Mouse (Mus musculus): Measurements from ENCODE around the gene Mum1l1. TPM values are rescaled to one million over a fixed set of nuclear protein-coding genes. Genes with fewer than 3 reads are reported as not detected.

The Mum1l1 gene
- total and polyA plus RNA-seq, 3 experiments: 3.9 to 15.0 (median 4.4) TPM

- Histone ChIP-seq H3K79me2 (replicated peaks; ENCODE audit: control insufficient read depth, extremely low read depth, insufficient read depth, poor library complexity, severe bottlenecking) (no peaks in the 10 kb centered on the region), H3K27me3 (replicated peaks) (no peaks in the 10 kb centered on the region), H3K4me2 (ENCODE audit: insufficient read depth, low read depth, poor library complexity, severe bottlenecking) (no peak overlapping the region), H3K4me1 (ENCODE audit: control insufficient read depth in 1 of 2, insufficient read depth in 2 of 2) (peaks cover 0 to 4% of the 10 kb centered on the region in 2 experiments; a peak in 1 of 4 replicates), H3K4me3 (replicated peaks in 1 of 3; ENCODE audit: low read depth in 2 of 3, low read length in 2 of 3, poor library complexity in 1 of 3) (no peak overlapping the region), H3K9me3 (replicated peaks; ENCODE audit: low read length) (no peaks in the 10 kb centered on the region), H3K9ac (ENCODE audit: insufficient read depth, low read depth) (no peak overlapping the region), H3K27ac (ENCODE audit: insufficient read depth, low read depth) (no peak overlapping the region), H3K36me3 (replicated peaks in 1 of 2; ENCODE audit: control insufficient read depth in 1 of 2, insufficient read depth in 1 of 2, low read length in 1 of 2) (no peaks in the 10 kb centered on the region)
- dilution Hi-C loops (cut with MboI; ENCODE audit: extremely low pct_ligation_motif_present, extremely low pct_unique_long_range_greater_than_20kb, low sequenced_read_pairs) (no loop called here), in situ Hi-C loops (cut with MboI; ENCODE audit: low pct_ligation_motif_present, low pct_unique_long_range_greater_than_20kb, low sequenced_read_pairs) (no loop called here)
- TF ChIP-seq E2F4 (IDR thresholded peaks at IDR 0.05; ENCODE audit: insufficient replicate concordance, low read depth, low read length) (no peak), CHD1 (IDR thresholded peaks at IDR 0.05; ENCODE audit: low read depth, low read length) (no peak), NRF1 (IDR thresholded peaks at IDR 0.05; ENCODE audit: low read depth, low read length) (no peak), ZKSCAN1 (IDR thresholded peaks at IDR 0.05; ENCODE audit: borderline replicate concordance, low read depth, low read length) (no peak), ZC3H11A (IDR thresholded peaks at IDR 0.05; ENCODE audit: low read depth, low read length) (no peak), TBP (conservative IDR thresholded peaks at IDR 0.05; ENCODE audit: low read depth, low read length) (no peak), CHD2 (IDR thresholded peaks at IDR 0.05; ENCODE audit: low read length) (no peak), SIN3A (IDR thresholded peaks at IDR 0.05; ENCODE audit: low read length) (no peak), RAD21 (IDR thresholded peaks at IDR 0.05; ENCODE audit: low read depth, low read length) (no peak), EP300 (IDR thresholded peaks at IDR 0.05; ENCODE audit: low read length) (no peak)
- DNase-seq (ENCODE audit: extremely low read depth): no peak
These were observed 4.9 kb downstream of the Mum1l1 start for GRCm38 (mm10) chrX:139214765-139215164.

GRCm38 (mm10) chrX:139216409-139216808, 6.6 kb downstream of the Mum1l1 start:
- no peak for DNase-seq (ENCODE audit: extremely low read depth)
- no peak overlapping the region for H3K4me2 ChIP-seq (ENCODE audit: insufficient read depth, low read depth, poor library complexity, severe bottlenecking)
- dilution Hi-C loops (cut with MboI; ENCODE audit: extremely low pct_ligation_motif_present, extremely low pct_unique_long_range_greater_than_20kb, low sequenced_read_pairs): no loop called here

GRCm38 (mm10) chrX:139216991-139217593, 7.2 kb downstream of the Mum1l1 start:
- Histone ChIP-seq H3K4me3 (replicated peaks in 1 of 3; ENCODE audit: low read depth in 2 of 3, low read length in 2 of 3, poor library complexity in 1 of 3) (peak overlapping the region in 2 of 3 experiments; percentile 45 to 49), H3K9ac (ENCODE audit: insufficient read depth, low read depth) (no peak overlapping the region), H3K36me3 (replicated peaks in 1 of 2; ENCODE audit: control insufficient read depth in 1 of 2, insufficient read depth in 1 of 2, low read length in 1 of 2) (no peaks in the 10 kb centered on the region), H3K4me2 (ENCODE audit: insufficient read depth, low read depth, poor library complexity, severe bottlenecking) (no peak overlapping the region), H3K27ac (ENCODE audit: insufficient read depth, low read depth) (no peak overlapping the region), H3K79me2 (replicated peaks; ENCODE audit: control insufficient read depth, extremely low read depth, insufficient read depth, poor library complexity, severe bottlenecking) (no peaks in the 10 kb centered on the region), H3K27me3 (replicated peaks) (no peaks in the 10 kb centered on the region), H3K9me3 (replicated peaks; ENCODE audit: low read length) (no peaks in the 10 kb centered on the region), H3K4me1 (ENCODE audit: control insufficient read depth in 1 of 2, insufficient read depth in 2 of 2) (peaks cover 0 to 25% of the 10 kb centered on the region in 2 experiments; a peak in 1 of 4 replicates)
- in situ Hi-C loops (cut with MboI; ENCODE audit: low pct_ligation_motif_present, low pct_unique_long_range_greater_than_20kb, low sequenced_read_pairs) (no loop called here), dilution Hi-C loops (cut with MboI; ENCODE audit: extremely low pct_ligation_motif_present, extremely low pct_unique_long_range_greater_than_20kb, low sequenced_read_pairs) (no loop called here)
- peak; percentile 43 for DNase-seq (ENCODE audit: extremely low read depth)
- TF ChIP-seq KAT2A (IDR thresholded peaks at IDR 0.05; ENCODE audit: insufficient replicate concordance, low read length) (no peak), ZNF384 (IDR thresholded peaks at IDR 0.05; ENCODE audit: low read depth, low read length) (no peak), RCOR1 (conservative IDR thresholded peaks at IDR 0.05; ENCODE audit: low read depth, low read length) (no peak), TBP (conservative IDR thresholded peaks at IDR 0.05; ENCODE audit: low read depth, low read length) (no peak), USF2 (conservative IDR thresholded peaks at IDR 0.05; ENCODE audit: low read depth, low read length) (no peak)

More at GRCm38 (mm10) chrX:139216409-139216808, 6.6 kb downstream of the Mum1l1 start:
- no peaks in the 10 kb centered on the region for H3K36me3 ChIP-seq (replicated peaks in 1 of 2; ENCODE audit: control insufficient read depth in 1 of 2, insufficient read depth in 1 of 2, low read length in 1 of 2)
- TF ChIP-seq JUN (IDR thresholded peaks at IDR 0.05; ENCODE audit: insufficient read depth, low read depth, low read length) (no peak), JUND (conservative IDR thresholded peaks at IDR 0.05; ENCODE audit: low read depth, low read length) (no peak), POLR2AphosphoS2 (IDR thresholded peaks at IDR 0.05; ENCODE audit: low read depth, low read length) (no peak), MYC (IDR thresholded peaks at IDR 0.05; ENCODE audit: low read depth, low read length) (no peak), ZC3H11A (IDR thresholded peaks at IDR 0.05; ENCODE audit: low read depth, low read length) (no peak), MXI1 (IDR thresholded peaks at IDR 0.05; ENCODE audit: low read depth, low read length) (no peak), MAFK (IDR thresholded peaks at IDR 0.05; ENCODE audit: insufficient replicate concordance, low read length) (no peak), BHLHE40 (IDR thresholded peaks at IDR 0.05; ENCODE audit: low read depth, low read length) (no peak)
- H3K9me3 ChIP-seq (replicated peaks; ENCODE audit: low read length): no peaks in the 10 kb centered on the region
- in situ Hi-C loops (cut with MboI; ENCODE audit: low pct_ligation_motif_present, low pct_unique_long_range_greater_than_20kb, low sequenced_read_pairs): no loop called here
- H3K79me2 ChIP-seq (replicated peaks; ENCODE audit: control insufficient read depth, extremely low read depth, insufficient read depth, poor library complexity, severe bottlenecking): no peaks in the 10 kb centered on the region
- H3K27me3 ChIP-seq (replicated peaks): no peaks in the 10 kb centered on the region
- no peak overlapping the region for H3K9ac ChIP-seq (ENCODE audit: insufficient read depth, low read depth)
- H3K4me3 ChIP-seq (replicated peaks in 1 of 3; ENCODE audit: low read depth in 2 of 3, low read length in 2 of 3, poor library complexity in 1 of 3): no peak overlapping the region
- H3K4me1 ChIP-seq (ENCODE audit: control insufficient read depth in 1 of 2, insufficient read depth in 2 of 2): peaks cover 0 to 18% of the 10 kb centered on the region in 2 experiments; a peak in 1 of 4 replicates
- H3K27ac ChIP-seq (ENCODE audit: insufficient read depth, low read depth): no peak overlapping the region
